Mouse (Mus musculus): ENCODE measurements around the gene Gm3488.
"Not testable (repeated sequence)": the region's sequence is repeated elsewhere in the genome, so short reads cannot be mapped to it uniquely, and the experiment has no call there.

Gm3488 gene

GRCm38 (mm10) chr14:5501374-5501773 is at the start of gene Gm3488:
Gm3488 (plus strand) TSS chr14:5501674.
- DNase-seq (ENCODE audit: low read depth): not testable (repeated sequence)

- DNase-seq (ENCODE audit: low read depth): not testable (repeated sequence)
Measured at GRCm38 (mm10) chr14:5455367-5455766, 46.1 kb upstream of the Gm3488 start, which contains the start of gene Gm3194. Gm3194 (minus strand) TSS chr14:5455467.

- not testable (repeated sequence) for DNase-seq (ENCODE audit: low read depth)
Measured at GRCm38 (mm10) chr14:5460469-5460868, 41.0 kb upstream of the Gm3488 start.

- DNase-seq (ENCODE audit: low read depth): not testable (repeated sequence)
Measured at GRCm38 (mm10) chr14:5477730-5478129, 23.7 kb upstream of the Gm3488 start, which contains the start of gene Gm8246. Gm8246 (minus strand) TSS chr14:5477830.

- DNase-seq (ENCODE audit: low read depth): not testable (repeated sequence)
Measured at GRCm38 (mm10) chr14:5483907-5484306, 17.6 kb upstream of the Gm3488 start, which contains the start of gene Gm3187. Gm3187 (plus strand) TSS chr14:5484207.

- not testable (repeated sequence) for DNase-seq (ENCODE audit: low read depth)
Measured at GRCm38 (mm10) chr14:5538196-5538595, 36.7 kb downstream of the Gm3488 start, which contains the start of gene Gm3532. Gm3532 (plus strand) TSS chr14:5538496.
